Mouse (Mus musculus) layer of hippocampus, postnatal 10 days (tissue): ENCODE measurements around the gene Bco1. TPM values are rescaled to one million over a fixed set of nuclear protein-coding genes. Genes with fewer than 3 reads are reported as not detected.

ENCODE experiments used
- DNase-seq, 2 experiments: peaks; one replicate each; pipeline ENCODE4 v3.0.0; 2021; ENCODE audit warnings: low spot score in 2 of 2
- total RNA-seq, 2 experiments: library from RNA; stranded (reverse); gene quantifications; 2 replicates each; pipeline ENCODE4 v1.2.3; 2021

The Bco1 gene
- total RNA-seq, 2 experiments from 2014 or later: 0.21 TPM; not detected in 1

GRCm38 (mm10) chr8:117087036-117087435, 8.6 kb upstream of the Bco1 start:
- DNase-seq: no peak

GRCm38 (mm10) chr8:117089802-117090201, 5.9 kb upstream of the Bco1 start:
- DNase-seq: no peak

- DNase-seq: no peak
These were observed 1.6 kb upstream of the Bco1 start for GRCm38 (mm10) chr8:117094053-117094452.

- DNase-seq: no peak
These were observed 1.5 kb downstream of the Bco1 start for GRCm38 (mm10) chr8:117097051-117097563.

GRCm38 (mm10) chr8:117097564-117098191, 2.0 kb downstream of the Bco1 start:
- peak; percentile 42 to 58 for DNase-seq

- peak; percentile 79 to 80 for DNase-seq
These were observed 11.9 kb downstream of the Bco1 start for GRCm38 (mm10) chr8:117107533-117107932.

GRCm38 (mm10) chr8:117109018-117109711, 13.5 kb downstream of the Bco1 start:
- DNase-seq: no peak

- DNase-seq: peak; percentile 63 to 66
These were observed 14.2 kb downstream of the Bco1 start for GRCm38 (mm10) chr8:117109801-117110390.

- DNase-seq: no peak
These were observed 16.0 kb downstream of the Bco1 start for GRCm38 (mm10) chr8:117111641-117112040.

- no peak for DNase-seq
These were observed 16.6 kb downstream of the Bco1 start for GRCm38 (mm10) chr8:117112261-117112660.

- DNase-seq: no peak
These were observed 19.4 kb downstream of the Bco1 start for GRCm38 (mm10) chr8:117115094-117115493.

- DNase-seq: no peak
These were observed 20.2 kb downstream of the Bco1 start for GRCm38 (mm10) chr8:117115676-117116446.

GRCm38 (mm10) chr8:117116534-117116933, 20.9 kb downstream of the Bco1 start:
- no peak for DNase-seq

GRCm38 (mm10) chr8:117118409-117118808, 22.8 kb downstream of the Bco1 start:
- no peak for DNase-seq

- DNase-seq: no peak
These were observed 25.6 kb downstream of the Bco1 start for GRCm38 (mm10) chr8:117121277-117121676.

GRCm38 (mm10) chr8:117123850-117124633, 28.4 kb downstream of the Bco1 start:
- no peak for DNase-seq

GRCm38 (mm10) chr8:117125854-117126253, 30.2 kb downstream of the Bco1 start:
- DNase-seq: no peak

GRCm38 (mm10) chr8:117126411-117126810, 30.8 kb downstream of the Bco1 start:
- DNase-seq: no peak

GRCm38 (mm10) chr8:117127063-117127462, 31.4 kb downstream of the Bco1 start:
- DNase-seq: no peak

GRCm38 (mm10) chr8:117133702-117134101, 38.0 kb downstream of the Bco1 start:
- no peak for DNase-seq

GRCm38 (mm10) chr8:117136351-117136750, 40.7 kb downstream of the Bco1 start:
- no peak for DNase-seq
